Mouse (Mus musculus): ENCODE measurements around the gene Immp1l.

The Immp1l gene

GRCm38 (mm10) chr2:105903896-105904756 lies at the start of gene Immp1l, which contains the start of gene Elp4:
Gene Immp1l (plus strand): TSS chr2:105904638.
Gene Elp4 (minus strand): TSS chr2:105904564.
- DNase-seq (ENCODE audit: low read depth, low spot score) = peak; percentile 98

DNA sequence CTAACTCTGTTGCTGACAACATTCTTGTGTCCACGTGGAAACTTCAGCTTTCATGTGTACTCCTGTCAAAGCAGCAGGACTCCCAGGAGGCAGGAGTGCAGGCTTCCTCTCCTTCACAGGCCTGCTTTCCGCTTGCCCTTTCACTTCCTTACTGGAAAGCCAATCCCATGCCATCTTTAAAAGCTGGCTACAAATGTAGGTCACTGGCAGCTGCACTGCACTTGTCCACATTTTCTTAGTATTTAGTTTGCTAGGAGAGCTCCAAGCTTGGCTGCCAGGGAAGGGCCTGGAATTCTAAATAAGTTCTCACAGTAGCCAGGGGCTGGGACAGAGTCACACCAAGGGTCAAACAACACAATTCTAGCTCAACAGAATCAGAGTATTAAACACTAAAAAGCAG lies 49.7 kb upstream of the Immp1l start:
- peak; percentile 2 for DNase-seq (ENCODE audit: low read depth, low spot score)

DNA sequence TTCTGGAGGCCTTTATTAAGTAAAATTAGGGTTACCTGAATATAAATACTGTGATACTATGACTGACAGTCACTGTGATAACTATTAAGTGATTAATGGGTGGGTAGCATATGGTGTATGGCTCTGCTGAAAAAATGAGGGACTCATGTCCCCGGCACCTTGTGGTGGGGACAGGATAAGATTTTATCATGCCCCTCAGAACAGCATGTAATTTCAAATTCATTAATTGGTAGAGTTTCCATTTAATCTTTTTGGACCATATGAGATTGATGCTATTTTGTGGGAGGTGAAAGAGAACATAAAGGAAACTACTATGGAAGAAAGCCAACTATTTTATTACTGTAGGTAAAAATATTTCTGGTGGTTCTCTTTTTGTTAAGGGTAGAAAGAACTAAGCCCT lies 31.0 kb upstream of the Immp1l start:
- DNase-seq (ENCODE audit: low read depth, low spot score) = no peak

DNA sequence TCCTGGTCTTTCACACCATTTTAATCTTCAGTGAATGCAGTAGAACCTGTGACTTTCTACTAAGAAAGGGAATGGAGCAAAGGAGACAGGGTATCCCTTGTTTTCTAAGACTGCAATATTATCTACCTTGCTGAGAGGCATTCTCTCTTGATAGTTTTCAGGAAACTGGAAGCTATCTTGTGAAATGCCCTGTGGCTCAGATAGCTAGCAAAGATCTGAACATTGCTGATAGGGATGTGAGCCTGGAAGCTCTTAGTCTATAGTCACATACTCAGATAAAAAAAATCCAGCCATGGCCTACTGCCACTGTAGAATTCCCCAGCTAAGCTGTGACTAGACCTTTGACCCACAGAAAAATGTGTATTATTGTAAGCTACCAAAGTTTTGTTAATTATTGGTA lies 13.6 kb upstream of the Immp1l start:
- no peak for DNase-seq (ENCODE audit: low read depth, low spot score)

DNA sequence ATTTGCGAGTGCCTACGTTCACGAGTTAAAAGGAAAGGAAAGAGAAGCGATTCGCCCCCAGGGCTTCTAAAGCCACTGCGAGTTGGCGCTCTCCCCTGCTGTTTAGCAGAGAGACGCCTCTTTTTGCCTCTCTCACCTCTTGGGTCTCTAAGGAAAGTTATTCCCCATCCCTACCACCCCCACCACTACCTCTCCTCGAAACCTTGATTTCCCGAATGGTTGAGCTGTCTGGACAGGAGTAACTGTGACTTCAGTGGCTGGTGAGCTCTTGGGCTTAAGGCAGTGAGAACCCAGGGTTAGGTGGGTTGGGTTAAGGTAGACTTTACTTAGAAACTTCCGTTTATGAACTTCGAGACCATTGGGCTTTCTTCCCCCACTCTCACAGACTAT lies 314 bp downstream of the Immp1l start:
- DNase-seq (ENCODE audit: low read depth, low spot score) = no peak

DNA sequence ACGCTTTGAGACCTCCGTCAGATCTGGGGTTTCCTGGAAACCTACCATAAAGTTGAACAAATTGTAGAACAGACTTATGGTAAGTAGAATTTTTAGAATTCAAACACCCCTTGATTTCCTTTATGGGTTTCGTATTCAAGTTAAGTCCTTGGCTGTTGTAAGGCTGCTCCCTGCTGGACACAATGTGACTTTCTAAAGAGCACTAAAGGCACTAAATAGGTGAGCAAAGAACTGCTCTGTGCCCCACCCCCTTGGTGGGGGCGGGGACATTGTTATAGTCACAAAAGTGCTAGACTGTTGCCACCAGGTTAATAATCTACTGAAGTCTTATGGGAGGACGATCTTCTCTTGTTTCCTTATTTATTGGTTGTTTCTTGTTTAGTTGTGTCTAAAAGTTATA lies 3.9 kb downstream of the Immp1l start:
- DNase-seq (ENCODE audit: low read depth, low spot score) = no peak

DNA sequence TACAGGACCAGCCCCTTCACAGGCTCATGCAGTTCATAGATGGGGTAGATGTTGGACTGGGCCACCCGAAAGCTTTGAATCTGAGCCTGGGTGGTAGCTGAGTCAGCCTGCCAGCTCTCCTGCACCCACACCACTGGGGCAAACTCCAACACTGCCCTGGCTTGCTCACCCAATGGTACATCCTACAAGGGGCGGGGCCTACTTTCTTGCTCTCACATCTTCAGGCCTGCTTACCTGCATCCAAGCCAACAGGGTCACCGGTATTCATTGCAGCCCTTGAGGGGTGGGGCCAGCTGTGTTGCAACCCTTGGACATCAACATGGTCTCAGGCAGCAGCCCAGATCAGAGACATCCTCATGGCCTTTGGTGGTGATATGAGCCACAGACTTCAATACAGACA lies 6.2 kb downstream of the Immp1l start:
- no peak for DNase-seq (ENCODE audit: low read depth, low spot score)

- no peak for DNase-seq (ENCODE audit: low read depth, low spot score)
Measured at GRCm38 (mm10) chr2:105913655-105914366, 9.4 kb downstream of the Immp1l start.

DNA sequence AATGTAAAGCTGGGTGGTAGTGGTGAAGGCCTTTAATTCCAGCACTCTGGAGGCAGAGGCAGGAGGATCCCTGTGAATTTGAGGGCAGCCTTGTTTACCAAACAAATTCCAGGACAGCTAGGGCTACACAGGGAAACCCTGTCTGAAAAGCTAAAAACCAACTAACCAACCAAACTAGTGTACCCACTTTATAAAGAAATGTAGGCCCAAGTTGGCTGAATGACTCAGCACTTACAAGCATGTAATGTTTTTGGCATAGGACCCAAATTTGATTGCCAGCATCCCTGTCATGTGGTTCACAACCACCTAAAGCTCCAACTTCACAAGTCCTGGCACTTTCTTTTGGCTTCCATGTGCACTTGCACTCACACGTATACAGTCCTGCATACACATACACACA lies 12.2 kb downstream of the Immp1l start:
- no peak for DNase-seq (ENCODE audit: low read depth, low spot score)

DNA sequence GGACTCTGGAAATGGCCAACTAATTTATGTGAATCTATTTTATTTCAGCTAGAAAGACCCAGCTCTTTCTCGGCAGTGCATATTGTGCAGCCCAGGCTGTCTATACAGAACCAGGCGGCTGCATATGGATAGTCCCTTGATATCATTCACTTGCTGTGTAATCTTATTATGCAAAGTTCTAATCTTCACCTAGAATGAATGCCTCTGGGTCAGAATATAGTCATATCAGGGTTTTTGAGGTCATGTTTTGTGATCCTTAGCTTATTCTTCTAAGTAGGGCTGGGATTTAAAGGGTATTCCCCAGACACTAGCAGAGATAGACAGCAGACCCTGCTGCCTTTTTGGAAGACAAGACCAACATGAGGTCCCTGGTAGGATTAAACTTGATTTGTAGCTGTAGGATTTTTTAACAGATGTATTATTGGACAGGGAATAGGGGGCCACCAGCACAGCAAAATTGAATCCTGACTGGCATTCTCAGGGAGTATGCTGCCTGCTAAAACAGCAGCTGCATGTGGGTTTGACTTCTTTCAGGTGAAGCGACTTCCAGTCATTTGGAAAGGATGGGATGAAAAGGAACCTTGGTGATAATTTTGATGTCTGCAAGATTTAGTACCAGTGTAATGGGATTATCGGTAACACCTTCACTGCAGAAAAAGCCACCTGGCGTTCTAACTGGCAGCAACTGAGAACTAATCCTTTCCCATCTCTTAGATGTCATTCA lies 13.3 kb downstream of the Immp1l start:
- no peak for DNase-seq (ENCODE audit: low read depth, low spot score)

DNA sequence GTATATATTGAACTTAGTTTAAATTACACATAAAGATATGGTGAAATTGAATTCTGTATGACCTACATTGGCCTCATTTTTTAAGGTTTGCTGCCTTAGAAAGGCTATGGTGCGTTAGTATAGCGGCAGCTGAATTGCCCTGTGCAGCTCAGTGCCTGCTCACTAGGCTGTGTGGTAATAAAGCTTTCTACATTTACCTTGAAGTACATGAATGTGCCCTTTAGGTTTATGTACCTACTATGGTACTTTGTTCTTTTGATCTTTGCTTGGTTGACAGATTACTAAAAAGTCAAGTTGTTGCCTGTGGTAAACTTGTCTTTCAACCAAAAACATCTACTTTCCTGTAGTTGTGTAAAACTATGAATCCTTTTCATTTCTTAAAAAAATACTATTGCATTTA lies 45.7 kb downstream of the Immp1l start:
- no peak for DNase-seq (ENCODE audit: low read depth, low spot score)

DNA sequence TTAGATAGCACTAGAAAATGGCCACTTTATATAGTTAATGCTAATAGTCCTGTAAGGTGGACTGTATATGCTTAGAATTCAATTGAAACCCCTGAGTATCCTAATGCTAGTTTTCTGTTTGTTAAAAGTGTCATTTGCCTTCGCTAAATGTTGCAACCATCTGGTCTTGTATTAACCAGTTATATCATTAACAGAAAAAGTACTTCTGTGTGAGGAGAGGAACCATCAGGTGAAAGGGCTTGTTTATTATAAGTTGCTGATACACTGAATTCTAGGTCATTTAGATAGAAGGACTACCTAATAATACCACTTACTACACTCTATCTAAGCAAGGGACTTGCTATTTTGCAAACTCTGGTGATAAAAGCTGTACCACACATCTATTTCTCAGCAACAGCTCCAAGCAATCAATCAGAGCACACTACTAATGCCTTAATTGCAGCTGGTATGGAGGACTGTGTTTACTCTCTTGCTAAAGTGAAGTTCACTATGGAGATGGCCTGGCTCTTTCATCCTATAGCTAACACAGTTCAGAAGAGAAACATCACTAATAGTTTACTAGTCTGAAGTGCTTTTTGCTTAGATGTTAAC lies 47.0 kb downstream of the Immp1l start:
- no peak for DNase-seq (ENCODE audit: low read depth, low spot score)

GRCm38 (mm10) chr2:105953862-105954261 lies 49.4 kb downstream of the Immp1l start:
- DNase-seq (ENCODE audit: low read depth, low spot score) = no peak

DNA sequence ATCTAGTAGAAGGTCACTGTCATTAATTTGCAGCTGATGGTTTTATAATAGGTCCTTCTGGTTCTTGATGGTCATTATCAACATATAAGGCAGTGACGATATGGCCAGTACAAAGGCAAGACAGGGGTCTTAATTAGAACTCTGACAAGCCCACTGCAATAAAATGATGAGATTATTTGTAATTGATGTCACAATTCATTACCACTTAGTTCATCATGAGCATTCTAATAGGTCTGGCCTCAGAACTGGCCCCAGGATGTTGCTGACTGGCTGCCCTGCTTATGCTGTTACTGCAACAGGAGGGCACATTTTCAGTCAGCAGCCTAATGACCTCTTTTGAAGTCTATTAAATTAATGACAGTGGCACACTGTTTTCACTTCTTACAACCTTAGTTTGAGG lies 59.0 kb downstream of the Immp1l start:
- peak; percentile 34 for DNase-seq (ENCODE audit: low read depth, low spot score)

DNA sequence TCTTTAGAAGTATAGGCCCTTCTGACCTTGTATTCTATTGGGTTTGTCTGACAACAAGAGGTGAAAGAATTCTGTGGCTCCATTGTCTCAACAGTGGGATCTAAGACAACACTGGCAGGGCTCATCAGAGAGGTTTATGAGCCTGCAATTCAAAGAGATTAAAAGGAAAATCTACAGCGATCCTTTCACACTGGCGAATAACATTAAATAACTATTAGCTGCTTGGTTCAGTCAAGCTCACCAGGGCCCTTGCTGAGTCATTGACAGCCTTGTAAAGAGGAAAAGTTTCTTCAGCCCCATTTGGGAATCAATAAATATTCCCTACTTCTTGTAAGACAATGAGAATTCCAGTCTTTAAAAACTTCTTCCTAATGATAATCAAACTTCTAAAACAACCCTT lies 69.5 kb downstream of the Immp1l start:
- no peak for DNase-seq (ENCODE audit: low read depth, low spot score)

DNA sequence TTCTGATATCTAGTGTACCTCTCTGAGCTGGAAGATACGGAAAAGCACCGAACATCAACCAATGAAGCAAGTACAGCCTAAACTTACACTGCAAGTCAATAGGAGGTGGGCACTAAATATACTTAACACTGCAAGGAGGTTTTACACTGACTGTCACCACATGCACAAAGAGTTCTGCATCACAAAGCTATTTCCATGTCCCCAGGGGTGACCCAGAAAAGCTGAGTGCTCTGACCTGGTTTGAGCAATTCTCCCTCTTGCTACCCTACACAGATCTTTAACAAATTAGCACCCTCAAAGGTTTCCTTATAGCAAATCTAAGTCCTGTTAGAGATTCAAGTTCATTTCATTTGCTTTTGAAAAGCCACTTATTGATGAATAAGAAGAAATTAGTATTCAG lies 73.6 kb downstream of the Immp1l start:
- no peak for DNase-seq (ENCODE audit: low read depth, low spot score)

DNA sequence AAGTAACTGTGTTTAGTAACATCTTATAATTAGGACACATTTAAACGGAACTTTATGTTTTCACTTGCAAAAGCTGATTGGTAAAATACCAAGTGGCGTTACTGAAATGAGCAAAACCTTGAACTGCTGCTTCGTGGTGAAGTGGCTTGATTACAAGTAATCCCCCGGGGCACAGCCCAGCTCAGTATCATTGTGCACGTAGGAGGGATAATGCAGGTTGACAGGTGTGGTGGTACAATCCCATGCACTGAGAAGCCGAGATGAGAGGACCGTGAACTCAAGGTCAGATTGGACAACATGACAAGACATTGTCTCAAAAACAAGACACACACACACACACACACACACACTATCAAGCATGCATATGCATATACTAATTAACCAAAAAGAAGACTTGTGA lies 80.8 kb downstream of the Immp1l start:
- DNase-seq (ENCODE audit: low read depth, low spot score) = no peak

DNA sequence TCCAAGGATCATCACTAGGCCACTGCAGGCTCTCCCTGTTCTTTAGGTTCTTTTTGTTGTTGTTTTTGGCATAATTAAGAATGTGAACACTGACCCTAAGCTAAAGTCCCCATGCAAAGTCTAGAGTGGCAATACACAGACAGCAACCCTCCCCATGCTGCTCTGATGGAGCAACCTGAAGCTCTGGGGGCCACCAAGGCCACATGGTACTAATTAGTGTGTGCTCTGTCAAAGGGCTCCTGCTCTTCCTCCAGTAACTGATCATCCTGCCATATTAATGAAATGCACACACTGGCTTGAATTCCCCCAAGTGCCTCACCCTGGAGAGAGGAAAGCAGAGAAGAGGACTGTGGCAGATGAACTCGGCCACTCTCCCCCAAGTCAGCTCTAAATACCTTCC lies 82.7 kb downstream of the Immp1l start:
- no peak for DNase-seq (ENCODE audit: low read depth, low spot score)

GRCm38 (mm10) chr2:105987999-105988398 lies 83.6 kb downstream of the Immp1l start:
- DNase-seq (ENCODE audit: low read depth, low spot score) = no peak

DNA sequence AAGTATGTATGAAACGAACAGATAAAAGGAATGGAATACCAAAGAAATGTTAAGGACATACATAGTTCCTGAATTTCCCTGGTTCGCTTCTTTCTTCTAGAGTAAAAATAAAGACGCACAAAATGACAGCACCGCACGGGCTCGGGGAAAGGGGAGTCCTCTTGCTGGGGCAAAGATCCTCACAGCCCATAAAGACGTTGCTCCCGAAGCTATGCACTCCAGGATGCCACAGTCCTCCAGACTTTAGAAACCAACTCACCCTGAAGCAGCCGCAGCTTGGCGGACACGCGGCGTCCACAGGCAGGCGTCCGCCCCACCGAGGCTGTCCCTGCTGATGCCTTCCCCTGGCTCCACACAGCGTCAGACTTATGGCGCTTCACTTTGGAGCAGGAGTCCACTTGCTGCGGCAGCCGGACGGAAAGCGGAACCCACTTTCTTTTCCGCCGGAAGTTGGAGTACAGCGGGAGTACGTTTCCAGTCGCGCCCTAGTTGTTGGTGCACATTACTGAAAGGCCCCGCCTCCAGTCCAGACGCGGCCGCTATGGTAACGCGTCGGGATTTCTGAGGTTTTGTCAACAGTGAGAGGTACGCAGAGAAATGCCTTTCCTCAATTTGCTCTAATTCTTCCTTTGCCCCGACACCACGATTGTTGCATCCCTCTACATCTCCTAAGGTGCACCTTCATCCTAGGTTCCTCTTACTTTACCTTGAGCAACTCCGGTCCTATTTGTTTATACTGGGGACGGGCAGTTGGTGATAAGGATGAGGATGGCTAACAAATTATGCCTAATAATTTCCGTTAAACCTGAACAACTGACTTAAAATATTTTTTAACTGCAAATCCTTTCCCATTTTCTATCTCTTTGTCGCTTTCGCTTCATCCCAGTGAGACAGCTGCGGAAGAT lies 98.6 kb downstream of the Immp1l start, which contains the start of gene Dnajc24:
TSS of gene Dnajc24 (minus strand) at position 715 of the 905 bp plus-strand sequence.
- DNase-seq (ENCODE audit: low read depth, low spot score) = peak; percentile 88

DNA sequence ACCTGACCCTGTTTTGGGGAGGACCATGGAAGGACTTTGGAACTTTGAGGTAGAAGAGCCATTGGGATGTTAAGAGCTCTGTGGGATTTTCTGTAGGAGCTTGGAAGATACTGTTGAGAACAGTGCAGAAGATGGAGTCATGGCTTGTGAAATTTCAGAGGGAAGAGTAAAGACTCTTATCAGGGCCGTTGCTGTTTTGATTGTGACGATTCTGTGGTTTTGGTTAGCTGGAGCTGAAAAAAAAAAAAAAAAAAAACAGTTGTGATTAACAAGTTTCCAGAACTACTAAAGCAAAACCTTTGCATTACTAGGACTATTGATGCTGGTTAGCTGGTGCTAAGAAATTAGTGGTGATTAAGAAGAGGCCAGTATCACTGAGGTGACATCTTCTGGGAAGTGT lies 104.0 kb downstream of the Immp1l start:
- no peak for DNase-seq (ENCODE audit: low read depth, low spot score)

Data from retina, postnatal 7 days (tissue).